Mouse (Mus musculus) forebrain, embryonic 11.5 days (tissue): Measurements from ENCODE around the gene Smc3. TPM values are rescaled to one million over a fixed set of nuclear protein-coding genes. Genes with fewer than 3 reads are reported as not detected.

ENCODE experiments used
- ATAC-seq: fragments of 200-750 bp; cut with Nextera tagmentation; replicated peaks from 2 replicates; pipeline ENCODE4 v1.8.0; 2017; ENCODE audit warnings: moderate TSS enrichment; ENCODE audit not compliant: low FRiP score
- DNase-seq: peaks from one replicate; pipeline ENCODE4 v3.0.0-alpha.2; 2017; ENCODE audit warnings: low spot score
- H3K27ac ChIP-seq: fragments of 300-500 bp; sonication (generic); 2 replicates; pipeline ENCODE4 v1.5.1; 2014; ENCODE audit warnings: low read depth, low read length
- H3K27me3 ChIP-seq: fragments of 300-500 bp; sonication (generic); 2 replicates; pipeline ENCODE4 v1.6.1; 2014; ENCODE audit warnings: mild to moderate bottlenecking, low read length, mixed read lengths; ENCODE audit not compliant: control insufficient read depth, insufficient read depth
- H3K36me3 ChIP-seq: fragments of 300-500 bp; sonication (generic); 2 replicates; pipeline ENCODE4 v1.6.1; 2014; ENCODE audit warnings: mild to moderate bottlenecking, low read length, moderate library complexity, mixed read lengths; ENCODE audit not compliant: control insufficient read depth, insufficient read depth
- H3K4me1 ChIP-seq: fragments of 300-500 bp; sonication (generic); replicated peaks from 2 replicates; pipeline ENCODE4 v1.6.1; 2014; ENCODE audit warnings: low read length, mixed read lengths; ENCODE audit not compliant: control insufficient read depth, insufficient read depth
- H3K4me2 ChIP-seq: fragments of 300-500 bp; sonication (generic); 2 replicates; pipeline ENCODE4 v1.6.1; 2014; ENCODE audit warnings: low read depth, mild to moderate bottlenecking, low read length, moderate library complexity, mixed read lengths; ENCODE audit not compliant: severe bottlenecking
- H3K4me3 ChIP-seq: fragments of 300-500 bp; sonication (generic); 2 replicates; pipeline ENCODE4 v1.5.1; 2014; ENCODE audit warnings: low read depth, low read length
- H3K9ac ChIP-seq: fragments of 300-500 bp; sonication (generic); 2 replicates; pipeline ENCODE4 v1.6.1; 2014; ENCODE audit warnings: low read length
- H3K9me3 ChIP-seq: fragments of 300-500 bp; sonication (generic); 2 replicates; pipeline ENCODE4 v1.6.1; 2016; ENCODE audit warnings: low read length, mixed read lengths; ENCODE audit not compliant: control insufficient read depth
- WGBS: fragments of 180-500 bp; shearing (Covaris S2); extraction: QIAGEN DNeasy Blood & Tissue Kit; methylation state at CpG from one replicate; pipeline ENCODE4 v1.1.7; 2014; 5-methylcytosine and 5-hydroxymethylcytosine counted together
- polyA plus RNA-seq: library from polyadenylated mRNA; unstranded; fragments of >200 nt; fragmentation: Nextera tagmentation; extraction: Ambion mirVana; gene quantifications from 2 replicates; pipeline ENCODE4 v1.2.1, GENCODE M21; 2014

Smc3 gene
- polyA plus RNA-seq, 1 experiment from 2014 or later: 101 TPM

DNA sequence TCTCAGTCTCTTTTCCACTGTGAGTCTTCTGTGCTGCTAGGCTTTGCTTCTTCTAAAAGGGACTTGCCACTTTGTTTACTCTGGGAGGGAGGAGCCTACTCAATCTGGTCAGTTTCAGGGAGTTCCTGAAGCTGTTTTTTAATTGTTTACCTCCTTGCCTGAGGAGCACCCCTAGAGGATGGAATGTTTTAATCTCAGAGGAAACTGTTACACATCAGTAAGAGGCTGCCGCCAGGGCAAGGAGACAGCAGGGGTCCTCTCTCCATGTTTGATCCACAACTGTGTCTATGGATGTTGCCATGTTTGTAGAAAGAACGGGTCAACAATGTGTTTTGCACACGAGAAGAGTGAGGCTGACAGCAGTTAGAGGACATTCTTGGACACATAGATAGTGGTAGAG is 39.8 kb upstream of the Smc3 start:
- H3K27ac ChIP-seq: no peak overlapping the region
- H3K4me2 ChIP-seq: no peak overlapping the region
- 84% methylated on average over 3 of the region's 3 CpGs for WGBS
- DNase-seq (no peak), ATAC-seq (no peak)
- no peaks in the 10 kb centered on the region for H3K36me3 ChIP-seq
- no peaks in the 10 kb centered on the region for H3K9me3 ChIP-seq
- H3K9ac ChIP-seq: no peak overlapping the region
- H3K4me3 ChIP-seq: no peak overlapping the region
- 0 out of 2 replicates have a peak, but pooled peaks cover 2% of the 10 kb centered on the region for H3K4me1 ChIP-seq
- H3K27me3 ChIP-seq: no peaks in the 10 kb centered on the region

DNA sequence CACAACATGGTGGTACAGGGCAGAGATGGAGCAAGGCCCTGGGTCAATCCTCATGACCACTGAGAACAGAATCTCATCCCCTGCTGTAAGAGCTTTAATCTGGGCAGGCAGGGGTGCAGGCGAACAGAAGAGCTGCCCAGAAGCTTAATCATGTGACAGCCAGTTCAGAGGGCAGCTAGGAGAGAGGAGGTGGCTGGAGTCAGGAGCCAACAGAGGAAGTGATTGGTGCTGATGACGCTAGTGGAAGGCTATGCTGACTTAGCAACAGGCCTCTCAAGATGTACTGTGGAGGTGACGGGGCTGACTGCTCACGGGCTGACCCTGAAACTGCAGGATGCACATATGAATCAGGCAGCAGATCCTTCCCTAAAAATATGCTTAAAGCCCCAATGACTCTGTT is 36.0 kb upstream of the Smc3 start:
- Histone ChIP-seq H3K4me3 (no peak overlapping the region), H3K4me2 (no peak overlapping the region), H3K9ac (no peak overlapping the region), H3K27ac (no peak overlapping the region), H3K9me3 (peaks cover 3% of the 10 kb centered on the region; the same call in 1 of the 2 replicates), H3K36me3 (no peaks in the 10 kb centered on the region), H3K27me3 (no peaks in the 10 kb centered on the region), H3K4me1 (no peaks in the 10 kb centered on the region)
- WGBS: 65% methylated on average over 4 of the region's 4 CpGs
- no peak for ATAC-seq
- no peak for DNase-seq

DNA sequence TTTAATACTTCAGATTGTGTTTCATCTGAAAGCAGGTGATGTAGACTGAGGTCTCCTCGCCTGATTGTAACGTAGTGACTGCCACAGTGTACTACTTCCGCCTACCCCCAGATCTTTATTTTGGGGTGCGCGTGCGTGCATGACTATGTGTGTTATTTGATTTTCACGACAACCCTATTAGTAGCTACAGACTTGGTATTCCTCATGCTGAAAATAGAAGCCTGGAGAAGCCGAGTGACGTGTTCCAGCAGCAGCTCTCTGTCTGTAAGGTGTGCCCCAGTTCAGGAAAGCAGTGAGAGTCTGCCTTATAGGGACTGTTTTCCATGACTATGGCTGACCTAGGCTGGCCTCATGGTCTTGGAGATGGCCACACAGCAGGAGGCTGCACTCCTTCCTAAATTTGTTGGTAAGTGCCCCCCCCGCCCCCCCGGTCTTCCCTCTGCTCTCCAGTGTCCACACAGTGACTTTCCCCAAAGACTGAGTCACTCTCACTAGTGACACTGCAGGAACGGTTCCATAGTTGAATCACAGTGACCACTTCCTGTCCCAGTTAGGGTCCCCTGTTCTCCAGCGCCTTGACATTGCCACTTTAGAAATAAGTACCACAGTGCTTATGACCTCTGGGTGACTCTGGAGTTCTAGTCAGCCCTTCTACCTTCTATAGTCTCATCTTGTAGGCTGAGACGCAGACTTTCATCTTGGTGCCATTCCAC is 34.5 kb upstream of the Smc3 start:
- H3K9me3 ChIP-seq: peaks cover 3% of the 10 kb centered on the region; the same call in 1 of the 2 replicates
- no peak for DNase-seq
- H3K4me3 ChIP-seq: no peak overlapping the region
- H3K9ac ChIP-seq: no peak overlapping the region
- H3K36me3 ChIP-seq: no peaks in the 10 kb centered on the region
- H3K4me2 ChIP-seq: no peak overlapping the region
- no peak overlapping the region for H3K27ac ChIP-seq
- H3K27me3 ChIP-seq: no peaks in the 10 kb centered on the region
- H3K4me1 ChIP-seq: no peaks in the 10 kb centered on the region
- no peak for ATAC-seq
- WGBS: 95% methylated on average over 14 of the region's 14 CpGs

DNA sequence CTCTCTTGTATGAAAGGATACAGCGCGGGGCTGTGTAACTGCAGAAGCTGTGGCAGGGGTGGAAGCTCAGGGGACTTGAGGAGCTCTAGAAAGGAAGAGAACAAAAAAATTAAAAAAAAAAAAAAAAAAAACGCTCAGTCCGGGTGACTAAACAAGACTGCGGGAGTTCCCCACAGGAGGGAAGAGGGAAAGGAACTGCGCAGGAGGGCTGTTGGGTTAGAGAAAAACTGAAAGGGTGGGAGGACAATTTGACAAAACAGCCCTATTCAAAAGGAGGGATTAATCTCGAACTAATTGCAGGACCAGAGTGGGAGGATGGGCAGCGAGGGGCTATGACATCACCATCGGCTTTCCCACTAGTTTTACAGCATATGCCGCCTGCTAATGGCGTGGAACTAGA is 32.3 kb upstream of the Smc3 start:
- Histone ChIP-seq H3K27ac (0 out of 2 replicates have a peak overlapping the region, but pooled peaks have one; percentile 41), H3K4me2 (peak overlapping the region; percentile 18; the same call in 1 of the 2 replicates), H3K36me3 (no peaks in the 10 kb centered on the region), H3K4me1 (no peaks in the 10 kb centered on the region), H3K4me3 (no peak overlapping the region), H3K9me3 (peaks cover 3% of the 10 kb centered on the region; the same call in 1 of the 2 replicates), H3K27me3 (no peaks in the 10 kb centered on the region), H3K9ac (no peak overlapping the region)
- whole genome bisulfite sequencing: 8% methylated on average over 11 of the region's 11 CpGs
- peak; percentile 85 for ATAC-seq
- peak; percentile 75 for DNase-seq

DNA sequence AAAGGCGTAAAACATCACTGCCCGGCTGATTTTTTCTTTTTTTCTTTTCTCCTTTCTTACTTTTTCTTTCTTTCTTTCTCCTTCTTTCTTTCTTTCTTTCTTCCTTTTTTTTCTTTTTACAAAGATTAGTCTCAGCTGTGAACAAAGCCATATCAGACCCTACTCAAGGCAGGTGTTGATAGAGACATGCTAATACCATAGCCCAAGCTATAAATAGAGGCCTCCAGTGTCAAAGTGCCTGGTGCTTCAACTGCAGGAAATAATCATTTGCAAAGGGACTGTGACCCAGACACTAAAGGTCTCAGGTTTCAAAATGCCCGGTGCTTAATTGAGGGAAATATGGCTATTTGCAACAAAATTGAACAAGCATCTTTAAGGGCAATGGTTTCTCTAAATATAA is 31.6 kb upstream of the Smc3 start:
- H3K9me3 ChIP-seq: peaks cover 3% of the 10 kb centered on the region; the same call in 1 of the 2 replicates
- H3K27me3 ChIP-seq: no peaks in the 10 kb centered on the region
- 75% methylated on average over 3 of the region's 3 CpGs for WGBS
- no peak for ATAC-seq
- H3K9ac ChIP-seq: no peak overlapping the region
- H3K4me3 ChIP-seq: no peak overlapping the region
- H3K27ac ChIP-seq: 0 out of 2 replicates have a peak overlapping the region, but pooled peaks have one; percentile 41
- H3K4me2 ChIP-seq: no peak overlapping the region
- no peaks in the 10 kb centered on the region for H3K36me3 ChIP-seq
- no peaks in the 10 kb centered on the region for H3K4me1 ChIP-seq
- peak; percentile 7 for DNase-seq

DNA sequence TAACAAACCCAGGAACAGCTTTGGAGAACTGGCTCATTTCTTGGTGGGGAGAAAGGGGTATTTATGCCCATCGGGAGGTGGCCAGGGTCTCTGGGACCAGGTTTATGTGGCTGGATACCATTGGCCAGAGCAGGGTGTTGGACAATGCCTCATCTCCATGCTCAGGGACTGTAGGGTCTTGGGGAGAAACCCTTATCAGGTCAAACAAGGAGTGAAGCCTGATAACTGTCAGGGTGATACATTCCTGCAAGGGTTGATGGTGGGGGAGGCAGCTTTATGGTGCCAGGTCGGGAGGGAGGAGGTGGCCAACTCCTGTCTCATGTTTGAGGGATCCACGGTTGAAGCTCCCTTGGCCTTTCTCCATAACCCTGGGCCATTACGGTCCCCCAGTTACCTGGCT is 29.1 kb upstream of the Smc3 start:
- H3K36me3 ChIP-seq: no peaks in the 10 kb centered on the region
- H3K27ac ChIP-seq: no peak overlapping the region
- peaks cover 3% of the 10 kb centered on the region; the same call in 1 of the 2 replicates for H3K9me3 ChIP-seq
- H3K9ac ChIP-seq: no peak overlapping the region
- WGBS: 88% methylated on average over 4 of the region's 4 CpGs
- H3K4me3 ChIP-seq: no peak overlapping the region
- DNase-seq (peak; percentile 11), ATAC-seq (no peak)
- H3K4me2 ChIP-seq: no peak overlapping the region
- no peaks in the 10 kb centered on the region for H3K27me3 ChIP-seq
- H3K4me1 ChIP-seq: no peaks in the 10 kb centered on the region

DNA sequence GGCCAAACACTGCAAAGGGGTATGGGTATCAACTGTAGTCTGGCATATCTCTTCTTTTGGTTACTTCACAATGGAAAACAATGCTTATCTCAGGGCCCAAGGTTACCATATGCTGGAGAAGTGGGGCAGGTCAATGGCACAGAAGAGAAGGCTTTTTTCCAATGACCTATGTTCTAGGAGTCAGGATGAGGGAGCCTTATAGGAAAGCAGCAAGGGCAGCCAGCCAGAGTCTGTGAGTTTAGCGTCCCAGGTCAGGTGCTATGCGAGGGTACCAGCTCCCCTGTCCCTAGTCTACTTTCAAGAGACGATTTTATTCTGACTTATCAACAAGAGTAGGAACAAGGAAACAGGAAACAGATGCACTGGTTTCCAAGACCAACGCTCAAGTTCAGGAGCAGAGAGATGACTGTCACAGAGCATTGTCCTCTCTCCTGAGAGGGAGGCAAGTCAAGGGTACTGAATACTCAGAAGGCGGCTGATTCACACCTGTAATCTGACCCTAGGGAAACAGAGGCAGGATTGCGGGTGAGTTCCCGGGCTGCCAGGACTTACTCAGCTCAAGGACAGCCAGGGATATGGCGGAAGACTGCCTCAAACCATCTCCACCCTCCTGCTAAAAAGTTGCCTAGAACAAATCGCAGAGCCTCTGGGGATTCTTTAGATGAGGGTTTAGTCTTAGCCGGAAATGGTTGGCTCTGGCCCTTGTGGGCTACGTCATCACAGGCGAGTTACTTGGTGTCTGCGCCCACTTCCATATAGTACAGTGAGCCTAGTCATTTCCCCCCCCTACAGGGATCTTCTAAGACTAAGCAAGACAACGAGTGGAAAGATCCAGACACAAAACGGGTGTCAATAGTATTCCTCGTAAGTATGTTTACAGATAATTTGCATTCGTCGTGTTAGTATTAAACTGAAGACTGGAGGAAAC is 28.4 kb upstream of the Smc3 start:
- H3K27ac ChIP-seq: no peak overlapping the region
- DNase-seq (peak; percentile 48), ATAC-seq (no peak)
- no peak overlapping the region for H3K4me3 ChIP-seq
- no peaks in the 10 kb centered on the region for H3K4me1 ChIP-seq
- H3K9me3 ChIP-seq: peaks cover 3% of the 10 kb centered on the region; the same call in 1 of the 2 replicates
- WGBS: 88% methylated on average over 18 of the region's 18 CpGs
- H3K4me2 ChIP-seq: no peak overlapping the region
- H3K9ac ChIP-seq: no peak overlapping the region
- no peaks in the 10 kb centered on the region for H3K36me3 ChIP-seq
- H3K27me3 ChIP-seq: no peaks in the 10 kb centered on the region

DNA sequence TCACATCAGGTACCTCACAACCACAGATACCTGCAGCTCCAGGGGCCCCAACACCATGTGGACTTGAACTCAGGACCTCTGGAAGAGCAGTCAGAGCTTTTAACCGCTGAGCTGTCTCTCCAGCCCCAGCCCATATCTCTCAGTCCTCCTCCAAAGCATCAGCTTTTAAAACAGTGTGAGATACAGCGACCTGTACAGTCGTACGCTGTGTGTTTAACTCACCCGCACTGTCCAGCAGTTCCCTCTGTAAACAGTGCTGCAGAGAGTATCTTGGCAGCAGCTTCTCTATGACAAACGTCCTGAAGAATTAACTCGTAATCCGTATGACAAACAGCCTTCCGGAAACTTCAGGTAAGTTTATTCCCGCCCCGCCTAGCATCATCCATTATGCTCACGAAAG is 27.6 kb upstream of the Smc3 start:
- no peaks in the 10 kb centered on the region for H3K36me3 ChIP-seq
- no peaks in the 10 kb centered on the region for H3K4me1 ChIP-seq
- H3K9ac ChIP-seq: no peak overlapping the region
- no peaks in the 10 kb centered on the region for H3K27me3 ChIP-seq
- H3K4me2 ChIP-seq: no peak overlapping the region
- 91% methylated on average over 12 of the region's 12 CpGs for WGBS
- no peak for ATAC-seq
- H3K4me3 ChIP-seq: no peak overlapping the region
- no peaks in the 10 kb centered on the region for H3K9me3 ChIP-seq
- H3K27ac ChIP-seq: no peak overlapping the region
- peak; percentile 25 for DNase-seq
